Mouse (Mus musculus) small intestine, adult 2 months (tissue): ENCODE results near the gene Pam. TPM values are rescaled to one million over a fixed set of nuclear protein-coding genes. Genes with fewer than 3 reads are reported as not detected.

Experiments used
- H3K27ac ChIP-seq: fragments of 200-500 bp; 2 replicates; pipeline ENCODE4 v1.5.1; 2012; ENCODE audit warnings: low read depth, low read length, control low read depth, inconsistent platforms; ENCODE audit not compliant: insufficient read depth
- H3K27me3 ChIP-seq: fragments of 200-500 bp; 2 replicates; pipeline ENCODE4 v1.6.1; 2012; ENCODE audit warnings: mild to moderate bottlenecking, moderate library complexity, low read length, inconsistent platforms; ENCODE audit not compliant: control insufficient read depth, insufficient read depth
- H3K36me3 ChIP-seq: fragments of 200-500 bp; 2 replicates; pipeline ENCODE4 v1.6.1; 2012; ENCODE audit warnings: mild to moderate bottlenecking, low read length, control low read depth, inconsistent platforms; ENCODE audit not compliant: control insufficient read depth, insufficient read depth
- H3K4me1 ChIP-seq: fragments of 200-500 bp; 2 replicates; pipeline ENCODE4 v1.6.1; 2012; ENCODE audit warnings: low read length, inconsistent platforms, mixed read lengths; ENCODE audit not compliant: control insufficient read depth, insufficient read depth, insufficient read length
- H3K4me3 ChIP-seq: fragments of 200-500 bp; 2 replicates; pipeline ENCODE4 v1.5.1; 2012; ENCODE audit warnings: low read depth, mild to moderate bottlenecking, control low read depth, inconsistent platforms, low read length, moderate library complexity
- CTCF ChIP-seq: fragments of 200-500 bp; IDR thresholded peaks from 2 replicates; pipeline ENCODE4 v1.5.1; 2012; ENCODE audit warnings: low read depth, mild to moderate bottlenecking, control low read depth, inconsistent platforms, low read length, moderate library complexity, mixed read lengths; ENCODE audit not compliant: insufficient replicate concordance, insufficient read length; ENCODE audit errors: extremely low read depth
- POLR2A ChIP-seq: fragments of 200-500 bp; IDR thresholded peaks from 2 replicates; pipeline ENCODE4 v1.6.1; 2012; ENCODE audit warnings: low read depth, mild to moderate bottlenecking, control low read depth, inconsistent platforms, low read length, moderate library complexity
- WGBS: fragments of 180-500 bp; shearing (Covaris S2); methylation state at CpG from one replicate; pipeline ENCODE4 v1.1.7; 2018; 5-methylcytosine and 5-hydroxymethylcytosine counted together
- polyA plus RNA-seq: library from polyadenylated mRNA; depleted of rRNA; stranded (reverse); fragments of >200 nt; gene quantifications from 2 replicates; pipeline ENCODE4 v1.2.3, GENCODE M21; 2012

Pam gene
- polyA plus RNA-seq, 1 experiment, result 99.5 TPM

GRCm38 (mm10) chr1:97991976-97992375, 103.5 kb downstream of the Pam start:
- Histone ChIP-seq H3K27ac (no peak overlapping the region), H3K27me3 (no peaks in the 10 kb centered on the region), H3K4me1 (no peaks in the 10 kb centered on the region), H3K4me3 (no peak overlapping the region), H3K36me3 (no peaks in the 10 kb centered on the region)
- TF ChIP-seq POLR2A (no peak), CTCF (no peak)
- WGBS, result 51% methylated on average over 3 of the region's 3 CpGs

- Histone ChIP-seq H3K4me3 (no peak overlapping the region), H3K27me3 (no peaks in the 10 kb centered on the region), H3K27ac (no peak overlapping the region), H3K4me1 (no peaks in the 10 kb centered on the region), H3K36me3 (no peaks in the 10 kb centered on the region)
- no peak for TF ChIP-seq POLR2A
- TF ChIP-seq CTCF, result no peak
- 51% methylated on average over 1 of the region's 1 CpGs for WGBS
Observed at GRCm38 (mm10) chr1:97983189-97983588, 112.3 kb downstream of the Pam start.

GRCm38 (mm10) chr1:97979422-97979821, 116.0 kb downstream of the Pam start:
- H3K27me3 ChIP-seq, result no peaks in the 10 kb centered on the region
- H3K4me1 ChIP-seq, result no peaks in the 10 kb centered on the region
- 81% methylated on average over 1 of the region's 1 CpGs for whole genome bisulfite sequencing
- H3K4me3 ChIP-seq, result no peak overlapping the region
- TF ChIP-seq CTCF, result no peak
- TF ChIP-seq POLR2A, result no peak
- no peak overlapping the region for H3K27ac ChIP-seq
- H3K36me3 ChIP-seq, result no peaks in the 10 kb centered on the region

GRCm38 (mm10) chr1:97977521-97977920, 117.9 kb downstream of the Pam start:
- TF ChIP-seq POLR2A (no peak), CTCF (no peak)
- Histone ChIP-seq H3K27me3 (no peaks in the 10 kb centered on the region), H3K36me3 (no peaks in the 10 kb centered on the region), H3K4me1 (no peaks in the 10 kb centered on the region), H3K4me3 (peak overlapping the region; percentile 55; the same call in 1 of the 2 replicates), H3K27ac (no peak overlapping the region)
- WGBS, result 29% methylated on average over 7 of the region's 7 CpGs

GRCm38 (mm10) chr1:97976873-97977473, 118.5 kb downstream of the Pam start:
- TF ChIP-seq POLR2A, result no peak
- TF ChIP-seq CTCF, result no peak
- no peaks in the 10 kb centered on the region for H3K4me1 ChIP-seq
- WGBS, result 1% methylated on average over 47 of the region's 47 CpGs
- no peaks in the 10 kb centered on the region for H3K27me3 ChIP-seq
- no peak overlapping the region for H3K27ac ChIP-seq
- H3K4me3 ChIP-seq, result peak overlapping the region; percentile 55
- H3K36me3 ChIP-seq, result no peaks in the 10 kb centered on the region

GRCm38 (mm10) chr1:97976072-97976471, 119.4 kb downstream of the Pam start:
- WGBS, result 65% methylated on average over 13 of the region's 13 CpGs
- no peak overlapping the region for H3K4me3 ChIP-seq

GRCm38 (mm10) chr1:97974968-97975367, 120.5 kb downstream of the Pam start:
- no peak overlapping the region for H3K4me3 ChIP-seq
- WGBS, result 84% methylated on average over 11 of the region's 11 CpGs
- H3K4me1 ChIP-seq, result no peaks in the 10 kb centered on the region
- H3K27me3 ChIP-seq, result no peaks in the 10 kb centered on the region
- H3K27ac ChIP-seq, result no peak overlapping the region
- no peaks in the 10 kb centered on the region for H3K36me3 ChIP-seq
- no peak for TF ChIP-seq POLR2A
- no peak for TF ChIP-seq CTCF

More at GRCm38 (mm10) chr1:97976072-97976471, 119.4 kb downstream of the Pam start:
- H3K27ac ChIP-seq, result no peak overlapping the region
- no peaks in the 10 kb centered on the region for H3K36me3 ChIP-seq
- no peaks in the 10 kb centered on the region for H3K27me3 ChIP-seq
- no peaks in the 10 kb centered on the region for H3K4me1 ChIP-seq
- TF ChIP-seq POLR2A (no peak), CTCF (no peak)
